7 mouse cellular contexts compared by ENCODE assay signal in genomic region chr2:3423841-3424578, GRCm38 (mm10). TPM values are rescaled to one million over a fixed set of nuclear protein-coding genes. Genes with fewer than 3 reads are reported as not detected.
DNase-seq lines count a peak whose midpoint lies in the region; ATAC-seq lines count a peak whose summit lies in the region.

TSS of gene Dclre1c (plus strand) at chr2:3424131.

- under 1% methylated on average over 29 of the region's 29 CpGs for WGBS in intestine, embryonic 15.5 days
- 1% methylated on average over 29 of the region's 29 CpGs for WGBS in midbrain, embryonic 10.5 days

- H3K9me3 ChIP-seq in intestine, embryonic 15.5 days = no peaks in the 10 kb centered on the region
- H3K9me3 ChIP-seq in midbrain, embryonic 10.5 days (replicated peaks) = no peaks in the 10 kb centered on the region

- peak within 1 kb of the TSS; percentile 90 for H3K4me2 ChIP-seq in intestine, embryonic 15.5 days (replicated peaks)

- no peaks in the 10 kb centered on the region for H3K36me3 ChIP-seq in intestine, embryonic 15.5 days
- H3K36me3 ChIP-seq in midbrain, embryonic 10.5 days = no peaks in the 10 kb centered on the region

- H3K27me3 ChIP-seq in intestine, embryonic 15.5 days (replicated peaks) = no peaks in the 10 kb centered on the region
- H3K27me3 ChIP-seq in midbrain, embryonic 10.5 days (ENCODE audit: low read depth, poor library complexity, severe bottlenecking) = no peaks in the 10 kb centered on the region

- peak; percentile 99 for ATAC-seq in intestine, embryonic 15.5 days

- H3K4me3 ChIP-seq in intestine, embryonic 15.5 days (replicated peaks) = peak within 1 kb of the TSS; percentile 68
- H3K4me3 ChIP-seq in midbrain, embryonic 10.5 days = peak within 1 kb of the TSS; percentile 79

- H3K9ac ChIP-seq in intestine, embryonic 15.5 days = peak within 1 kb of the TSS; percentile 65

- H3K4me1 ChIP-seq in intestine, embryonic 15.5 days (replicated peaks) = no peaks in the 10 kb centered on the region
- H3K4me1 ChIP-seq in midbrain, embryonic 10.5 days = peaks cover 32% of the 10 kb centered on the region

- H3K27ac ChIP-seq in intestine, embryonic 15.5 days = no peak within 1 kb of the TSS
- peak within 1 kb of the TSS; percentile 68 for H3K27ac ChIP-seq in midbrain, embryonic 10.5 days (replicated peaks)

- intact Hi-C loops in left cerebral cortex, postnatal 25 days (cut with DNase I) = loop anchor here (2.0 kb wide), 1 partner anchor 51 kb away; the partner anchor contains the start of gene Suv39h2

- DNase-seq in adrenal gland, adult 18-20 months (ENCODE audit: low spot score in 2 of 2) = peak; percentile 75 to 78
- peak; percentile 95 for DNase-seq in embryo, embryonic 11 days
- DNase-seq in gastrocnemius, postnatal 25 days = peak; percentile 91
- peak; percentile 91 to 97 for DNase-seq in left cerebral cortex, postnatal 25 days (ENCODE audit: low spot score in 2 of 2)
- DNase-seq in midbrain, embryonic 10.5 days (ENCODE audit: low spot score) = peak; percentile 91
- peak; percentile 81 for DNase-seq in right cerebral cortex, postnatal 4 days

RNA-seq across cellular contexts. Expression of gene Dclre1c, which starts in this region (rescaled TPM):
- total RNA-seq in adrenal gland, adult 18-20 months (2021) = 1 to 10 TPM; 7.6 to 7.8 TPM
- total RNA-seq in gastrocnemius, postnatal 25 days (2021) = 1 to 10 TPM; 1.8 to 3.0 TPM
- 6.2 and 6.3 TPM in 2 replicates for polyA plus RNA-seq in intestine, embryonic 15.5 days (2015; fragmentation: Nextera tagmentation; extraction: Ambion mirVana)
- 10 to 100 TPM; 10.2 to 11.4 TPM for total RNA-seq in left cerebral cortex, postnatal 25 days (2021)
- polyA plus RNA-seq in midbrain, embryonic 10.5 days (2016; fragmentation: Nextera tagmentation; extraction: Ambion mirVana) = 7.7 and 7.8 TPM in 2 replicates
